Mouse (Mus musculus) small intestine, adult 2 months (tissue): Measurements from ENCODE around the gene Kcnd3. TPM values are rescaled to one million over a fixed set of nuclear protein-coding genes. Genes with fewer than 3 reads are reported as not detected.

Source experiments
- H3K27ac ChIP-seq: fragments of 200-500 bp; 2 replicates; pipeline ENCODE4 v1.5.1; 2012; ENCODE audit warnings: low read depth, low read length, control low read depth, inconsistent platforms; ENCODE audit not compliant: insufficient read depth
- H3K27me3 ChIP-seq: fragments of 200-500 bp; 2 replicates; pipeline ENCODE4 v1.6.1; 2012; ENCODE audit warnings: mild to moderate bottlenecking, moderate library complexity, low read length, inconsistent platforms; ENCODE audit not compliant: control insufficient read depth, insufficient read depth
- H3K36me3 ChIP-seq: fragments of 200-500 bp; 2 replicates; pipeline ENCODE4 v1.6.1; 2012; ENCODE audit warnings: mild to moderate bottlenecking, low read length, control low read depth, inconsistent platforms; ENCODE audit not compliant: control insufficient read depth, insufficient read depth
- H3K4me1 ChIP-seq: fragments of 200-500 bp; 2 replicates; pipeline ENCODE4 v1.6.1; 2012; ENCODE audit warnings: low read length, inconsistent platforms, mixed read lengths; ENCODE audit not compliant: control insufficient read depth, insufficient read depth, insufficient read length
- H3K4me3 ChIP-seq: fragments of 200-500 bp; 2 replicates; pipeline ENCODE4 v1.5.1; 2012; ENCODE audit warnings: low read depth, mild to moderate bottlenecking, control low read depth, inconsistent platforms, low read length, moderate library complexity
- CTCF ChIP-seq: fragments of 200-500 bp; IDR thresholded peaks from 2 replicates; pipeline ENCODE4 v1.5.1; 2012; ENCODE audit warnings: low read depth, mild to moderate bottlenecking, control low read depth, inconsistent platforms, low read length, moderate library complexity, mixed read lengths; ENCODE audit not compliant: insufficient replicate concordance, insufficient read length; ENCODE audit errors: extremely low read depth
- POLR2A ChIP-seq: fragments of 200-500 bp; IDR thresholded peaks from 2 replicates; pipeline ENCODE4 v1.6.1; 2012; ENCODE audit warnings: low read depth, mild to moderate bottlenecking, control low read depth, inconsistent platforms, low read length, moderate library complexity
- WGBS: fragments of 180-500 bp; shearing (Covaris S2); methylation state at CpG from one replicate; pipeline ENCODE4 v1.1.7; 2018; 5-methylcytosine and 5-hydroxymethylcytosine counted together
- polyA plus RNA-seq: library from polyadenylated mRNA; depleted of rRNA; stranded (reverse); fragments of >200 nt; gene quantifications from 2 replicates; pipeline ENCODE4 v1.2.3, GENCODE M21; 2012

Kcnd3 gene
- polyA plus RNA-seq, 1 experiment: 1.5 TPM

GRCm38 (mm10) chr3:105585734-105586159 lies 133.6 kb downstream of the Kcnd3 start:
- TF ChIP-seq CTCF (no peak), POLR2A (no peak)
- no peaks in the 10 kb centered on the region for H3K27me3 ChIP-seq
- H3K4me1 ChIP-seq: no peaks in the 10 kb centered on the region
- no peaks in the 10 kb centered on the region for H3K36me3 ChIP-seq
- no peak overlapping the region for H3K4me3 ChIP-seq
- WGBS: 55% methylated on average over 4 of the region's 4 CpGs
- H3K27ac ChIP-seq: no peak overlapping the region

GRCm38 (mm10) chr3:105590056-105590672 lies 138.0 kb downstream of the Kcnd3 start:
- Histone ChIP-seq H3K27me3 (no peaks in the 10 kb centered on the region), H3K27ac (no peak overlapping the region), H3K36me3 (no peaks in the 10 kb centered on the region), H3K4me3 (no peak overlapping the region), H3K4me1 (no peaks in the 10 kb centered on the region)
- 78% methylated on average over 15 of the region's 15 CpGs for WGBS
- TF ChIP-seq POLR2A: no peak
- no peak for TF ChIP-seq CTCF

- no peak overlapping the region for H3K27ac ChIP-seq
- no peak overlapping the region for H3K4me3 ChIP-seq
- H3K27me3 ChIP-seq: no peaks in the 10 kb centered on the region
- no peaks in the 10 kb centered on the region for H3K4me1 ChIP-seq
- 93% methylated on average over 1 of the region's 1 CpGs for WGBS
- no peak for TF ChIP-seq POLR2A
- no peak for TF ChIP-seq CTCF
- no peaks in the 10 kb centered on the region for H3K36me3 ChIP-seq
Observed at GRCm38 (mm10) chr3:105591766-105592165, 139.6 kb downstream of the Kcnd3 start.

GRCm38 (mm10) chr3:105592246-105592645 lies 140.1 kb downstream of the Kcnd3 start:
- no peak for TF ChIP-seq POLR2A
- no peak for TF ChIP-seq CTCF
- WGBS: 65% methylated on average over 2 of the region's 2 CpGs

GRCm38 (mm10) chr3:105600483-105600882 lies 148.4 kb downstream of the Kcnd3 start:
- WGBS: 82% methylated on average over 4 of the region's 4 CpGs
- H3K27ac ChIP-seq: no peak overlapping the region
- H3K4me1 ChIP-seq: no peaks in the 10 kb centered on the region
- H3K4me3 ChIP-seq: no peak overlapping the region
- no peaks in the 10 kb centered on the region for H3K27me3 ChIP-seq
- TF ChIP-seq CTCF: no peak
- no peak for TF ChIP-seq POLR2A
- H3K36me3 ChIP-seq: no peaks in the 10 kb centered on the region

More at GRCm38 (mm10) chr3:105592246-105592645, 140.1 kb downstream of the Kcnd3 start:
- Histone ChIP-seq H3K4me3 (no peak overlapping the region), H3K4me1 (no peaks in the 10 kb centered on the region), H3K27ac (no peak overlapping the region), H3K36me3 (no peaks in the 10 kb centered on the region), H3K27me3 (no peaks in the 10 kb centered on the region)

GRCm38 (mm10) chr3:105602966-105603365 lies 150.8 kb downstream of the Kcnd3 start:
- Histone ChIP-seq H3K4me3 (no peak overlapping the region), H3K27me3 (no peaks in the 10 kb centered on the region), H3K4me1 (no peaks in the 10 kb centered on the region), H3K36me3 (no peaks in the 10 kb centered on the region), H3K27ac (no peak overlapping the region)
- no peak for TF ChIP-seq POLR2A
- TF ChIP-seq CTCF: no peak
- 79% methylated on average over 5 of the region's 5 CpGs for WGBS

- Histone ChIP-seq H3K36me3 (no peaks in the 10 kb centered on the region), H3K4me3 (no peak overlapping the region), H3K27me3 (no peaks in the 10 kb centered on the region), H3K27ac (no peak overlapping the region), H3K4me1 (no peaks in the 10 kb centered on the region)
- 54% methylated on average over 5 of the region's 5 CpGs for WGBS
- TF ChIP-seq CTCF: no peak
- TF ChIP-seq POLR2A: no peak
Observed at GRCm38 (mm10) chr3:105605726-105606125, 153.6 kb downstream of the Kcnd3 start.

- H3K27ac ChIP-seq: no peak overlapping the region
- no peaks in the 10 kb centered on the region for H3K36me3 ChIP-seq
- TF ChIP-seq CTCF: no peak
- no peak for TF ChIP-seq POLR2A
- WGBS: 69% methylated on average over 3 of the region's 3 CpGs
- no peaks in the 10 kb centered on the region for H3K4me1 ChIP-seq
- H3K27me3 ChIP-seq: no peaks in the 10 kb centered on the region
- no peak overlapping the region for H3K4me3 ChIP-seq
Observed at GRCm38 (mm10) chr3:105608857-105609256, 156.7 kb downstream of the Kcnd3 start.
